Mouse (Mus musculus) neural tube, embryonic 15.5 days (tissue): ENCODE data around the gene Clta. TPM values are rescaled to one million over a fixed set of nuclear protein-coding genes. Genes with fewer than 3 reads are reported as not detected.
A peak's percentile ranks its signal among the peaks of the same experiment; 100 is the strongest.

ENCODE experiments used
- ATAC-seq: fragments of 200-750 bp; cut with Nextera tagmentation; 2 replicates; pipeline ENCODE4 v1.8.0; 2017; ENCODE audit warnings: mild to moderate bottlenecking, moderate TSS enrichment, moderate library complexity; ENCODE audit not compliant: low FRiP score
- H3K27ac ChIP-seq: fragments of 300-500 bp; sonication (generic); replicated peaks from 2 replicates; pipeline ENCODE4 v1.5.1; 2015; ENCODE audit warnings: mild to moderate bottlenecking, inconsistent platforms
- H3K27me3 ChIP-seq: fragments of 300-500 bp; sonication (generic); replicated peaks from 2 replicates; pipeline ENCODE4 v1.6.1; 2015; ENCODE audit warnings: inconsistent platforms
- H3K36me3 ChIP-seq: fragments of 300-500 bp; sonication (generic); 2 replicates; pipeline ENCODE4 v1.6.1; 2015; ENCODE audit warnings: inconsistent platforms
- H3K4me1 ChIP-seq: fragments of 300-500 bp; sonication (generic); 2 replicates; pipeline ENCODE4 v1.6.1; 2015; ENCODE audit warnings: inconsistent platforms
- H3K4me2 ChIP-seq: fragments of 300-500 bp; sonication (generic); 2 replicates; pipeline ENCODE4 v1.6.1; 2015; ENCODE audit warnings: inconsistent platforms, mild to moderate bottlenecking, moderate library complexity
- H3K4me3 ChIP-seq: fragments of 300-500 bp; sonication (generic); replicated peaks from 2 replicates; pipeline ENCODE4 v1.5.1; 2015; ENCODE audit warnings: mild to moderate bottlenecking, inconsistent platforms
- H3K9ac ChIP-seq: fragments of 300-500 bp; sonication (generic); replicated peaks from 2 replicates; pipeline ENCODE4 v1.6.1; 2015; ENCODE audit warnings: mild to moderate bottlenecking, inconsistent platforms
- H3K9me3 ChIP-seq: fragments of 300-500 bp; sonication (generic); replicated peaks from 2 replicates; pipeline ENCODE4 v1.6.1; 2016; ENCODE audit warnings: inconsistent platforms
- WGBS: fragments of 180-500 bp; shearing (Covaris S2); methylation state at CpG from one replicate; pipeline ENCODE4 v1.1.7; 2015; ENCODE audit warnings: mixed read lengths; 5-methylcytosine and 5-hydroxymethylcytosine counted together
- polyA plus RNA-seq: library from polyadenylated mRNA; unstranded; fragments of >200 nt; fragmentation: Nextera tagmentation; extraction: Ambion mirVana; gene quantifications from 2 replicates; pipeline ENCODE4 v1.2.1, GENCODE M21; 2015

The Clta gene
- polyA plus RNA-seq, 1 experiment from 2014 or later = 381 TPM

GRCm38 (mm10) chr4:44011799-44012198, 7.5 kb downstream of the Clta start:
- Histone ChIP-seq H3K4me1 (peaks cover 46% of the 10 kb centered on the region), H3K4me3 (peak overlapping the region; percentile 65), H3K27ac (peak overlapping the region; percentile 86), H3K9me3 (no peaks in the 10 kb centered on the region), H3K9ac (peak overlapping the region; percentile 61), H3K27me3 (no peaks in the 10 kb centered on the region), H3K36me3 (no peaks in the 10 kb centered on the region), H3K4me2 (peak overlapping the region; percentile 98)
- WGBS = 78% methylated on average over 3 of the region's 3 CpGs
- no peak for ATAC-seq

- H3K4me3 ChIP-seq = peak overlapping the region; percentile 65
- no peaks in the 10 kb centered on the region for H3K36me3 ChIP-seq
- H3K4me2 ChIP-seq = peak overlapping the region; percentile 98
- H3K27ac ChIP-seq = peak overlapping the region; percentile 86
- H3K9me3 ChIP-seq = no peaks in the 10 kb centered on the region
- peaks cover 46% of the 10 kb centered on the region for H3K4me1 ChIP-seq
- H3K9ac ChIP-seq = peak overlapping the region; percentile 92
- no peaks in the 10 kb centered on the region for H3K27me3 ChIP-seq
- under 1% methylated on average over 77 of the region's 77 CpGs for WGBS
- ATAC-seq = peak; percentile 99
Measured at GRCm38 (mm10) chr4:44012376-44013367, 8.4 kb downstream of the Clta start.

- peak overlapping the region; percentile 65 for H3K4me3 ChIP-seq
- H3K4me2 ChIP-seq = peak overlapping the region; percentile 98
- peak overlapping the region; percentile 86 for H3K27ac ChIP-seq
- peaks cover 46% of the 10 kb centered on the region for H3K4me1 ChIP-seq
- no peaks in the 10 kb centered on the region for H3K9me3 ChIP-seq
- H3K27me3 ChIP-seq = no peaks in the 10 kb centered on the region
- no peaks in the 10 kb centered on the region for H3K36me3 ChIP-seq
- ATAC-seq = no peak
- peak overlapping the region; percentile 92 for H3K9ac ChIP-seq
- WGBS = 32% methylated on average over 11 of the region's 11 CpGs
Measured at GRCm38 (mm10) chr4:44013391-44014070, 9.3 kb downstream of the Clta start.

- Histone ChIP-seq H3K9ac (no peak overlapping the region), H3K27me3 (no peaks in the 10 kb centered on the region), H3K9me3 (no peaks in the 10 kb centered on the region), H3K27ac (no peak overlapping the region), H3K4me3 (no peak overlapping the region), H3K36me3 (peaks cover 24% of the 10 kb centered on the region), H3K4me2 (no peak overlapping the region), H3K4me1 (peaks cover 44% of the 10 kb centered on the region)
- WGBS = 96% methylated on average over 4 of the region's 4 CpGs
- no peak for ATAC-seq
Measured at GRCm38 (mm10) chr4:44016071-44016470, 11.8 kb downstream of the Clta start.

GRCm38 (mm10) chr4:44016791-44017190, 12.5 kb downstream of the Clta start:
- H3K4me3 ChIP-seq = no peak overlapping the region

GRCm38 (mm10) chr4:44022323-44022722, 18.1 kb downstream of the Clta start:
- H3K27ac ChIP-seq = no peak overlapping the region
- WGBS = 88% methylated on average over 4 of the region's 4 CpGs
- H3K4me1 ChIP-seq = no peaks in the 10 kb centered on the region
- no peak overlapping the region for H3K4me2 ChIP-seq
- no peak overlapping the region for H3K4me3 ChIP-seq
- H3K36me3 ChIP-seq = peaks cover 85% of the 10 kb centered on the region
- no peak overlapping the region for H3K9ac ChIP-seq
- no peaks in the 10 kb centered on the region for H3K27me3 ChIP-seq
- ATAC-seq = no peak
- H3K9me3 ChIP-seq = no peaks in the 10 kb centered on the region

More at GRCm38 (mm10) chr4:44016791-44017190, 12.5 kb downstream of the Clta start:
- Histone ChIP-seq H3K9me3 (no peaks in the 10 kb centered on the region), H3K36me3 (peaks cover 30% of the 10 kb centered on the region), H3K27me3 (no peaks in the 10 kb centered on the region), H3K4me2 (no peak overlapping the region), H3K4me1 (peaks cover 39% of the 10 kb centered on the region), H3K9ac (no peak overlapping the region), H3K27ac (no peak overlapping the region)
- ATAC-seq = no peak
- WGBS = 96% methylated on average over 12 of the region's 12 CpGs

- Histone ChIP-seq H3K27me3 (no peaks in the 10 kb centered on the region), H3K36me3 (peaks cover 90% of the 10 kb centered on the region), H3K4me3 (no peak overlapping the region), H3K4me2 (no peak overlapping the region), H3K9me3 (no peaks in the 10 kb centered on the region), H3K9ac (no peak overlapping the region), H3K27ac (no peak overlapping the region), H3K4me1 (no peaks in the 10 kb centered on the region)
- no peak for ATAC-seq
- WGBS = 96% methylated on average over 11 of the region's 11 CpGs
Measured at GRCm38 (mm10) chr4:44022766-44023165, 18.5 kb downstream of the Clta start.

GRCm38 (mm10) chr4:44023681-44024080, 19.4 kb downstream of the Clta start:
- WGBS = 96% methylated on average over 9 of the region's 9 CpGs
- Histone ChIP-seq H3K27me3 (no peaks in the 10 kb centered on the region), H3K9ac (no peak overlapping the region)

GRCm38 (mm10) chr4:44024241-44024640, 20.0 kb downstream of the Clta start:
- H3K9ac ChIP-seq = no peak overlapping the region
- WGBS = 98% methylated on average over 6 of the region's 6 CpGs

More at GRCm38 (mm10) chr4:44023681-44024080, 19.4 kb downstream of the Clta start:
- no peak overlapping the region for H3K4me2 ChIP-seq
- no peak overlapping the region for H3K27ac ChIP-seq
- no peak for ATAC-seq
- H3K4me3 ChIP-seq = no peak overlapping the region
- H3K4me1 ChIP-seq = no peaks in the 10 kb centered on the region
- H3K36me3 ChIP-seq = peaks cover 99% of the 10 kb centered on the region
- no peaks in the 10 kb centered on the region for H3K9me3 ChIP-seq

GRCm38 (mm10) chr4:44025570-44025969, 21.3 kb downstream of the Clta start:
- Histone ChIP-seq H3K4me2 (no peak overlapping the region), H3K4me3 (no peak overlapping the region), H3K27ac (no peak overlapping the region), H3K27me3 (no peaks in the 10 kb centered on the region), H3K36me3 (peaks cover 99% of the 10 kb centered on the region), H3K4me1 (no peaks in the 10 kb centered on the region), H3K9ac (no peak overlapping the region), H3K9me3 (no peaks in the 10 kb centered on the region)
- no peak for ATAC-seq
- WGBS = 89% methylated on average over 6 of the region's 6 CpGs

More at GRCm38 (mm10) chr4:44024241-44024640, 20.0 kb downstream of the Clta start:
- ATAC-seq = no peak
- Histone ChIP-seq H3K27ac (no peak overlapping the region), H3K27me3 (no peaks in the 10 kb centered on the region), H3K4me3 (no peak overlapping the region), H3K4me1 (no peaks in the 10 kb centered on the region), H3K4me2 (no peak overlapping the region), H3K9me3 (no peaks in the 10 kb centered on the region), H3K36me3 (peaks cover 99% of the 10 kb centered on the region)

- ATAC-seq = no peak
- Histone ChIP-seq H3K4me3 (no peak overlapping the region), H3K9ac (no peak overlapping the region), H3K4me2 (no peak overlapping the region), H3K4me1 (no peaks in the 10 kb centered on the region), H3K36me3 (peaks cover 98% of the 10 kb centered on the region), H3K27me3 (no peaks in the 10 kb centered on the region), H3K27ac (no peak overlapping the region), H3K9me3 (no peaks in the 10 kb centered on the region)
- 81% methylated on average over 16 of the region's 16 CpGs for WGBS
Measured at GRCm38 (mm10) chr4:44028303-44029135, 24.3 kb downstream of the Clta start.
